Mouse (Mus musculus) heart, adult 2 months (tissue): ENCODE data around the gene Mrpl14.

Source experiments
- CTCF ChIP-seq: fragments of 200-600 bp; IDR thresholded peaks from 2 replicates; pipeline ENCODE4 v1.8.1; 2022; ENCODE audit warnings: antibody characterized with exemption, mild to moderate bottlenecking, moderate library complexity
- EP300 ChIP-seq: fragments of 200-500 bp; IDR thresholded peaks from 2 replicates; pipeline ENCODE4 v1.6.1; 2011; ENCODE audit warnings: low read depth, low read length, control low read depth; ENCODE audit not compliant: insufficient read depth

DNA sequence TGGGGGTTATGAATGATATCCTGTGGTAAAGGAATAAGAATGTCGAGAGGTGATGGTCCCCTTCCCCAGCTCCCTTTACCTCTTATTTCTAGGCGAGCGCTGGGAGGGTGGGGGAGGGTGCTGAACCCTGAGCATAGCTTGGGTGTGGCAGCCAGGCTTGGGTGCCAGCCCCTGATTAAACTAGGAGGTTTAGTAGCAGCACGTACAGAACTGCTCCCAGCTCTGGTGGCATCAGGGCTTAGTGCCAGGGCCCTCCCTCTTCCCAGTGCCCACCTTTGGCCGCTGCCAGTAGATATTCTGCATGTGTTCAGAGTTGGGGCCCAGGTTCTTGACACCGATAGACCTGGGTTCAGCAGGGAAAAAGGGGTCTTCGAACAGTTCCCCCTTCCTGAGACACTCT, 32.9 kb upstream of the Mrpl14 start:
- TF ChIP-seq CTCF (no peak), EP300 (no peak)
